Mouse (Mus musculus) CH12.LX (cell line): ENCODE data around the gene Gucy2e. TPM values are rescaled to one million over a fixed set of nuclear protein-coding genes. Genes with fewer than 3 reads are reported as not detected.

ENCODE experiments used
- DNase-seq: peaks from one replicate; pipeline ENCODE4 v3.0.0-alpha.2; 2013; ENCODE audit errors: extremely low read depth
- H3K27ac ChIP-seq: 2 replicates; pipeline ENCODE4 v1.5.1; 2012; ENCODE audit warnings: low read depth, mild to moderate bottlenecking, control low read depth, moderate library complexity; ENCODE audit not compliant: insufficient read depth
- H3K27me3 ChIP-seq: replicated peaks from 2 replicates; pipeline ENCODE3; 2012; ENCODE audit warnings: inconsistent platforms
- H3K36me3 ChIP-seq, 2 experiments: replicated peaks in 1 of 2; 2 replicates each; pipeline versions ENCODE3 to v1.6.1; 2012; ENCODE audit warnings: inconsistent platforms in 1 of 2, low read length in 1 of 2, mild to moderate bottlenecking in 1 of 2, mixed read lengths in 1 of 2, moderate library complexity in 1 of 2; ENCODE audit not compliant: control insufficient read depth in 1 of 2, insufficient read depth in 1 of 2
- H3K4me1 ChIP-seq, 2 experiments: 2 replicates each; pipeline ENCODE4 v1.6.1; 2012; ENCODE audit warnings: inconsistent platforms in 1 of 2, moderate library complexity in 1 of 2; ENCODE audit not compliant: insufficient read depth in 2 of 2, control insufficient read depth in 1 of 2
- H3K4me2 ChIP-seq: 2 replicates; pipeline ENCODE4 v1.6.1; 2012; ENCODE audit warnings: low read depth, mild to moderate bottlenecking, control low read depth; ENCODE audit not compliant: poor library complexity, insufficient read depth, severe bottlenecking
- H3K4me3 ChIP-seq, 3 experiments: fragments of 150-350 bp in 1 of 3; sonication (generic) in 1 of 3; replicated peaks in 1 of 3; 2 replicates each; pipeline versions ENCODE3 to v1.5.1; 2011 to 2012; ENCODE audit warnings: low read depth in 2 of 3, low read length in 2 of 3, mild to moderate bottlenecking in 2 of 3, moderate library complexity in 2 of 3, control low read depth in 1 of 3, improper control_type of control experiment in 1 of 3, inconsistent platforms in 1 of 3, mixed read lengths in 1 of 3; ENCODE audit not compliant: poor library complexity in 1 of 3
- H3K79me2 ChIP-seq: replicated peaks from 2 replicates; pipeline ENCODE4 v1.6.1; 2012; ENCODE audit warnings: mild to moderate bottlenecking, moderate library complexity; ENCODE audit not compliant: control insufficient read depth, poor library complexity, insufficient read depth, severe bottlenecking; ENCODE audit errors: extremely low read depth
- H3K9ac ChIP-seq: 2 replicates; pipeline ENCODE4 v1.6.1; 2012; ENCODE audit warnings: low read depth, mild to moderate bottlenecking, control low read depth, moderate library complexity; ENCODE audit not compliant: insufficient read depth
- H3K9me3 ChIP-seq: replicated peaks from 2 replicates; pipeline ENCODE3; 2012; ENCODE audit warnings: low read length, inconsistent platforms, mixed read lengths
- BHLHE40 ChIP-seq: IDR thresholded peaks from 2 replicates; pipeline ENCODE4 v1.6.1; 2011; ENCODE audit warnings: mild to moderate bottlenecking, low read depth, low read length, improper control_type of control experiment
- CHD1 ChIP-seq: IDR thresholded peaks from 2 replicates; pipeline ENCODE4 v1.6.1; 2012; ENCODE audit warnings: low read depth, low read length, improper control_type of control experiment, inconsistent platforms
- CHD2 ChIP-seq: IDR thresholded peaks from 2 replicates; pipeline ENCODE4 v1.6.1; 2011; ENCODE audit warnings: low read length, improper control_type of control experiment
- CTCF ChIP-seq, 2 experiments: IDR thresholded peaks in 1 of 2; conservative IDR thresholded peaks in 1 of 2; 2 replicates each; pipeline ENCODE4 v1.5.1; 2011 to 2012; ENCODE audit warnings: low read depth in 2 of 2, low read length in 2 of 2, improper control_type of control experiment in 1 of 2, inconsistent platforms in 1 of 2, mild to moderate bottlenecking in 1 of 2, moderate library complexity in 1 of 2
- E2F4 ChIP-seq: IDR thresholded peaks from 2 replicates; pipeline ENCODE4 v1.6.1; 2011; ENCODE audit warnings: low read depth, low read length, improper control_type of control experiment; ENCODE audit not compliant: insufficient replicate concordance
- ETS1 ChIP-seq: conservative IDR thresholded peaks from 2 replicates; pipeline ENCODE4 v1.6.1; 2012; ENCODE audit warnings: low read depth, mild to moderate bottlenecking, inconsistent platforms, low read length, improper control_type of control experiment, moderate library complexity
- GABPA ChIP-seq: IDR thresholded peaks from 2 replicates; pipeline ENCODE4 v1.6.1; 2012; ENCODE audit warnings: low read depth, low read length, improper control_type of control experiment, inconsistent platforms; ENCODE audit not compliant: insufficient replicate concordance
- IRF4 ChIP-seq: IDR thresholded peaks from 2 replicates; pipeline ENCODE4 v1.6.1; 2014; ENCODE audit warnings: low read depth, mild to moderate bottlenecking, inconsistent platforms, low read length, improper control_type of control experiment
- JUN ChIP-seq: IDR thresholded peaks from 2 replicates; pipeline ENCODE4 v1.6.1; 2011; ENCODE audit warnings: low read depth, mild to moderate bottlenecking, low read length, improper control_type of control experiment, moderate library complexity; ENCODE audit not compliant: insufficient read depth
- KAT2A ChIP-seq: IDR thresholded peaks from 2 replicates; pipeline ENCODE4 v1.6.1; 2012; ENCODE audit warnings: low read length, improper control_type of control experiment, inconsistent platforms; ENCODE audit not compliant: insufficient replicate concordance
- MAFK ChIP-seq: IDR thresholded peaks from 2 replicates; pipeline ENCODE4 v1.6.1; 2011; ENCODE audit warnings: low read length, improper control_type of control experiment; ENCODE audit not compliant: insufficient replicate concordance
- MXI1 ChIP-seq: IDR thresholded peaks from 2 replicates; pipeline ENCODE4 v1.6.1; 2011; ENCODE audit warnings: mild to moderate bottlenecking, low read depth, low read length, improper control_type of control experiment
- NELFE ChIP-seq: IDR thresholded peaks from 2 replicates; pipeline ENCODE4 v1.6.1; 2011; ENCODE audit warnings: low read depth, low read length, improper control_type of control experiment
- NRF1 ChIP-seq: IDR thresholded peaks from 2 replicates; pipeline ENCODE4 v1.6.1; 2014; ENCODE audit warnings: low read depth, mild to moderate bottlenecking, inconsistent platforms, low read length, improper control_type of control experiment, moderate library complexity
- PAX5 ChIP-seq: IDR thresholded peaks from 2 replicates; pipeline ENCODE4 v1.6.1; 2012; ENCODE audit warnings: low read length, inconsistent platforms, mixed read lengths
- POLR2A ChIP-seq: IDR thresholded peaks from 2 replicates; pipeline ENCODE4 v1.6.1; 2011; ENCODE audit warnings: low read depth, mild to moderate bottlenecking, improper control_type of control experiment, low read length
- RAD21 ChIP-seq: IDR thresholded peaks from 2 replicates; pipeline ENCODE4 v1.6.1; 2011; ENCODE audit warnings: low read depth, mild to moderate bottlenecking, low read length, improper control_type of control experiment, moderate library complexity
- RCOR1 ChIP-seq: conservative IDR thresholded peaks from 2 replicates; pipeline ENCODE4 v1.6.1; 2012; ENCODE audit warnings: low read depth, mild to moderate bottlenecking, inconsistent platforms, low read length, improper control_type of control experiment
- SIN3A ChIP-seq: IDR thresholded peaks from 2 replicates; pipeline ENCODE4 v1.6.1; 2012; ENCODE audit warnings: low read length, improper control_type of control experiment, inconsistent platforms
- SMC3 ChIP-seq: IDR thresholded peaks from 2 replicates; pipeline ENCODE4 v1.6.1; 2011; ENCODE audit warnings: low read depth, low read length, improper control_type of control experiment
- TCF12 ChIP-seq: IDR thresholded peaks from 2 replicates; pipeline ENCODE4 v1.6.1; 2014; ENCODE audit warnings: low read depth, mild to moderate bottlenecking, inconsistent platforms, low read length, improper control_type of control experiment
- UBTF ChIP-seq: IDR thresholded peaks from 2 replicates; pipeline ENCODE4 v1.6.1; 2012; ENCODE audit warnings: low read depth, mild to moderate bottlenecking, inconsistent platforms, low read length, improper control_type of control experiment, moderate library complexity
- USF1 ChIP-seq: IDR thresholded peaks from 2 replicates; pipeline ENCODE4 v1.6.1; 2014; ENCODE audit warnings: low read depth, mild to moderate bottlenecking, inconsistent platforms, low read length, improper control_type of control experiment
- USF2 ChIP-seq: conservative IDR thresholded peaks from 2 replicates; pipeline ENCODE4 v1.6.1; 2011; ENCODE audit warnings: low read depth, low read length, improper control_type of control experiment
- ZKSCAN1 ChIP-seq: IDR thresholded peaks from 2 replicates; pipeline ENCODE4 v1.6.1; 2012; ENCODE audit warnings: low read depth, inconsistent platforms, low read length, improper control_type of control experiment, borderline replicate concordance
- dilution Hi-C: fragments of 300-500 bp; cut with MboI; formaldehyde crosslinking; loops from 2 replicates; pipeline ENCODE4 v1.14.3; 2020; ENCODE audit warnings: low sequenced_read_pairs; ENCODE audit not compliant: extremely low pct_unique_long_range_greater_than_20kb, extremely low pct_ligation_motif_present
- in situ Hi-C: fragments of 300-500 bp; cut with MboI; formaldehyde crosslinking; loops from 3 replicates; pipeline ENCODE4 v1.14.3; 2019; ENCODE audit warnings: low sequenced_read_pairs, low pct_ligation_motif_present, low pct_unique_long_range_greater_than_20kb, mixed read lengths
- polyA plus RNA-seq: library from polyadenylated mRNA; unstranded; fragments of >175 nt; gene quantifications from 2 replicates; pipeline ENCODE4 v1.2.1, GENCODE M21; 2012; ENCODE audit warnings: low read depth; ENCODE audit not compliant: insufficient read length
- total RNA-seq, 2 experiments: library from RNA; depleted of rRNA; stranded (reverse); fragments of 300-350 nt in 1 of 2; fragments of >200 nt in 1 of 2; gene quantifications; 2 replicates each; pipeline ENCODE4 v1.2.3; 2012 to 2014

The Gucy2e gene
- total and polyA plus RNA-seq, 3 experiments: 0.03 TPM; not detected in 2

DNA sequence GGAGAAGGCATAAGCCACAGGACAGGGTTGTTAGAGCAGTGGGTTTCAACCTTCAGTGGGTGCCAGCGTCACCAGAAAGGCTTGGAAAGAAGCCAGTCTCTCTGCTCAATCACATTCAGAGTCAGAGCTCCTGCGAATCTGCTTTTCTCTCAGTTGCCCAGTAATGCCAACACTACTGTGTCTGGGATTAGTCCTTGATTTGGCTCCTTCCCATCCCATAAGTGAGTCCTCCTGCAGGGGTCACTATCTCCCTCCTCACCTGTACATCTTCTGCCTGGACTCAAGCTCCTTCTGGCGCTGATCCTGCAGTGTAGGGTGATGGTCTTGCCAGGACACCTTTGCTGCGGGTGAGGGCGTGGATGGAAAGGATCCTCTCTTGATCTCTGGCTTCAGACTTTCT is 40.1 kb downstream of the Gucy2e start:
- H3K4me1 ChIP-seq: peaks cover 2 to 10% of the 10 kb centered on the region in 2 experiments; a peak in 3 of 4 replicates
- H3K27ac ChIP-seq: no peak overlapping the region
- in situ Hi-C loops (no loop called here), dilution Hi-C loops (no loop called here)
- no peak for DNase-seq
- H3K27me3 ChIP-seq: peaks cover 68% of the 10 kb centered on the region
- no peaks in the 10 kb centered on the region for H3K36me3 ChIP-seq
- H3K4me3 ChIP-seq: peak overlapping the region in 1 of 3 experiments; percentile 10
- no peak for TF ChIP-seq E2F4
- TF ChIP-seq RCOR1: no peak
- no peak for TF ChIP-seq UBTF
- TF ChIP-seq CHD1: no peak
- peak; percentile 48; the same call in 1 of the 2 replicates for TF ChIP-seq SMC3
- no peak for TF ChIP-seq MXI1
- no peak for TF ChIP-seq BHLHE40
- no peak for TF ChIP-seq CHD2
- no peak for TF ChIP-seq POLR2A
- TF ChIP-seq SIN3A: no peak
- TF ChIP-seq USF2: no peak
- TF ChIP-seq CTCF (conservative IDR thresholded peaks at IDR 0.05 in 1 of 2, IDR thresholded peaks at IDR 0.05 in 1 of 2; ENCODE audit: low read depth in 2 of 2, low read length in 2 of 2): peak in 1 of 2 experiments; percentile 61; a peak in 2 of 4 replicates
- peak; percentile 42 for TF ChIP-seq RAD21
- no peak for TF ChIP-seq USF1
- no peak for TF ChIP-seq MAFK
- TF ChIP-seq NELFE: no peak
- TF ChIP-seq TCF12: no peak
- no peak for TF ChIP-seq NRF1
- no peak for TF ChIP-seq PAX5
- no peak for TF ChIP-seq ETS1
- TF ChIP-seq JUN: no peak
- no peak for TF ChIP-seq KAT2A
- no peak for TF ChIP-seq ZKSCAN1
- TF ChIP-seq IRF4: no peak
- TF ChIP-seq GABPA: no peak
- peak overlapping the region; percentile 42 for H3K4me2 ChIP-seq
- H3K79me2 ChIP-seq: no peaks in the 10 kb centered on the region
- H3K9me3 ChIP-seq: no peaks in the 10 kb centered on the region
- no peak overlapping the region for H3K9ac ChIP-seq
